Mouse (Mus musculus) hindbrain, embryonic 12.5 days (tissue): ENCODE data around the gene Hic1. TPM values are rescaled to one million over a fixed set of nuclear protein-coding genes. Genes with fewer than 3 reads are reported as not detected.

ENCODE experiments used
- ATAC-seq: fragments of 200-750 bp; cut with Nextera tagmentation; 2 replicates; pipeline ENCODE4 v1.8.0; 2017; ENCODE audit warnings: moderate TSS enrichment; ENCODE audit not compliant: low FRiP score
- H3K27ac ChIP-seq: fragments of 300-500 bp; sonication (generic); 2 replicates; pipeline ENCODE4 v1.5.1; 2016; ENCODE audit warnings: mild to moderate bottlenecking
- H3K27me3 ChIP-seq: fragments of 300-500 bp; sonication (generic); 2 replicates; pipeline ENCODE4 v1.6.1; 2016; ENCODE audit warnings: mild to moderate bottlenecking
- H3K36me3 ChIP-seq: fragments of 300-500 bp; sonication (generic); 2 replicates; pipeline ENCODE4 v1.6.1; 2016; ENCODE audit warnings: mild to moderate bottlenecking
- H3K4me1 ChIP-seq: fragments of 300-500 bp; sonication (generic); 2 replicates; pipeline ENCODE4 v1.6.1; 2016
- H3K4me2 ChIP-seq: fragments of 300-500 bp; sonication (generic); replicated peaks from 2 replicates; pipeline ENCODE4 v1.6.1; 2016; ENCODE audit warnings: mild to moderate bottlenecking
- H3K4me3 ChIP-seq: fragments of 300-500 bp; sonication (generic); 2 replicates; pipeline ENCODE4 v1.5.1; 2016; ENCODE audit warnings: mild to moderate bottlenecking
- H3K9ac ChIP-seq: fragments of 300-500 bp; sonication (generic); 2 replicates; pipeline ENCODE4 v1.6.1; 2016; ENCODE audit warnings: mild to moderate bottlenecking, moderate library complexity
- H3K9me3 ChIP-seq: fragments of 300-500 bp; sonication (generic); replicated peaks from 2 replicates; pipeline ENCODE4 v1.6.1; 2016; ENCODE audit warnings: mild to moderate bottlenecking
- WGBS: fragments of 180-500 bp; shearing (Covaris S2); methylation state at CpG from one replicate; pipeline ENCODE4 v1.1.7; 2016; 5-methylcytosine and 5-hydroxymethylcytosine counted together
- polyA plus RNA-seq: library from polyadenylated mRNA; unstranded; fragments of >200 nt; fragmentation: Nextera tagmentation; extraction: Ambion mirVana; gene quantifications from 2 replicates; pipeline ENCODE4 v1.2.1, GENCODE M21; 2016

Gene Hic1
- 11.3 and 15.8 TPM in 2 replicates for polyA plus RNA-seq

DNA sequence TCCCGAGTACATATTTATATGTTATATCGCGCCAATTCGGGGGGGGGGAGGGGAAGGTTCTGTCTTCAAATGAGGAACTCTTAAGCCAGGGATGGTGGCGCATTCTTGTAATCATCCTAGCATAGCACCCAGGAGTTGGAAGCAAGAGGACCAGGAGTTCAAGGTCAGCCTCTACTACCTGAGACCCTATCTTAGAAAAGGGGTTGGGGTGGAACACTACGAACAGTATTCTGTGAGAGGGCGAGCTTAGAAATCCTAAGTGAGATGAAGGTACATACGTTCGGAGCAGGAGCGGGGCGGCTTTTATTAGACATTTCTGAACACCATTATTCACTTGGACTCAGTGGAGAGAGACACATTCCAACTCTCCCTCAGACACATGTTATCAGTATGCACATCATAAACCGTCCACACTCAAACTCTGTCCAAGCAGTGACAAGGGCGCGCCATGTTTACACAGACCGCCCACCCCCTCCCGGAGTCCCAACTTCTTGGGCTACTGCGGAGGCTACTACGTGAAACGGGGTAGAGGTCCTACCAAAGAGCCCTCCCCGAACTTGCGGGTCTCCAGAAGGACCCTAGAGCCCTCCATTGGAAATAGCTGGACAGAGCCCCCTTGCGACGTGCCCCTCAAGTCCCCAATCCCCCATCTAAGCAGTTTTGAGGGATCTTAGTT is at the start of gene Hic1:
TSS of gene Hic1 (minus strand) at position 115 of the 676 bp plus-strand sequence.
- no peaks in the 10 kb centered on the region for H3K36me3 ChIP-seq
- H3K9me3 ChIP-seq, result no peaks in the 10 kb centered on the region
- H3K4me2 ChIP-seq, result peak within 1 kb of the TSS; percentile 80
- H3K27me3 ChIP-seq, result peaks cover 89% of the 10 kb centered on the region
- H3K27ac ChIP-seq, result peak within 1 kb of the TSS; percentile 55; the same call in 1 of the 2 replicates
- H3K4me3 ChIP-seq, result peak within 1 kb of the TSS; percentile 47
- ATAC-seq, result no peak
- 5% methylated on average over 23 of the region's 23 CpGs for WGBS
- peaks cover 79% of the 10 kb centered on the region for H3K4me1 ChIP-seq
- H3K9ac ChIP-seq, result peak within 1 kb of the TSS; percentile 61

DNA sequence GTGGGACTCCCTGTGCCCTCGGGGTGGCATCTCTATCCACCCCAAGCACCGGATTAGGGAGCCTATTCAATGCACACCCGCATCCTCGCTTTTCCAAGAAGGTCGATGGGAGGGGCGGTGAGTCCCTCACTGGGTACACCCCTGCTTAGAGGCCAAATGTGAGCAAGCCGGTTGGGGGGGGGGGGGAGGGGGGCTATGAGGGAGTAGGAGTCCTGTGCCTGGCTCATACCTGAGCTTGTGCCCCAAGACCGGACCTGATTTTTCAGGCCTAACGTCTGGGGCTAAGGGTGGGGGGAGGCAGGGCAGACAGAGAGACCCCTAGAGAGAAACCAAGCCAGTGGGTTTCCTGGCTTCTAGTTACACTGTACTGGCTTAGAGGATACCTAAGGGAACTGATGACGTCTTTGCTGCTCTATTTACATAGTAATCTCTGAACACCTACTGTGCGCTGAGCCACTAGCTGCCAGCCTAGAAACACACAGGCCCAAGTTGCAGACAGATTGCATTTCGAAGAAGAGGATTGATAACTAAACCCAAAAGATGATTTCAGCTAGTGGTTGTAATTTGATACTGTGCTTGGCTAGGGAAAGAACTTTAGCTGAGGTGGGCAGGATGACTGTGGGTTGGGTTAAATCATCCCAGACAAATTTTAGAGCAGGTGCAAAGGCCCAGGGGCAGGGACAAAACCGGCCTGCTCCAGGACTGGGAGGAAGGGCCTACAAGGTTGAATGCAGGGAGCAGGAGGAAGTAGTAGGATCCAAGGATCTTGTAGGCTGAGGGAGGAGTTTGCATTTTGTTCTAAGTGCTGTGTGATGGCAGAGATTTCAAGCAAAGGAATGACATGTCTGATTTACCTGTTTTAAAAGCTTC is 45.0 kb upstream of the Hic1 start:
- peak; percentile 69 for ATAC-seq
- H3K4me3 ChIP-seq, result peak overlapping the region; percentile 29
- H3K27ac ChIP-seq, result peak overlapping the region; percentile 70; the same call in 1 of the 2 replicates
- H3K4me2 ChIP-seq, result peak overlapping the region; percentile 61
- H3K4me1 ChIP-seq, result peaks cover 31% of the 10 kb centered on the region
- no peaks in the 10 kb centered on the region for H3K9me3 ChIP-seq
- 17% methylated on average over 13 of the region's 13 CpGs for WGBS
- peak overlapping the region; percentile 44 for H3K9ac ChIP-seq
- H3K27me3 ChIP-seq, result peaks cover 19% of the 10 kb centered on the region
- no peaks in the 10 kb centered on the region for H3K36me3 ChIP-seq

DNA sequence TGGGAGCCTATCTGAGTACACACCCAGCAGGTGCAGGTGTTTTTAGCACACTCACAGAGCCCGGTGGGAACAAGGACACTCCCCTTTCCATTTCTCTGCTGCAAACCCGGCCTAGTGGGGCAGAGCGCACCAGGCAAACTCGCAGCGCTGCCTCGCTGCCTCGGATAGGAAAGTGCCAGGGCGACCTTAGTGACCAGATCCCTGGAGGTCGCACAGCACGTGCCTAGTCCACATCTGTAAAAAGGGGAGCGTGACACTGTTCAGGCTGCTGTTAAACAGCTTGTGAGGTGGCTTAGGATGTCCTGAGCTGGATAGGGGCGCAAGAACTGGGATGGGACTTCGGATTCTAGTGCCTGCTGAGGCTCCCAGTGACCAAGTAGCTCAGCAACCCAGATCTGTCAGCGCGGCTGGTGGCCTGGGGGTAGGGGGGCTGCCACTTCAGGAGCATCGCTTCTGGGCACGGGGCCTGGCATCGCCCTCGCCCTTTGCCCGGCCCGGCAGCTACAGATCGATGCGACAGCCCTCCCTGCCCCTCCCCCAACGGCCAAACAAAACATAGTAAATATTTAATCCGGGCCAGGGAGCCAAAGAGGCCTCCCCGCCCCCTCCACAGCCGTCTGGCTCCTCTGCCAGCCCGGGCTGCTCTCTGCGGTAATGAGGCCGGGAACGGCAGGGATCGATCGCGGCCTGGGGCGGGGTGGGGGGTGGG is 44.2 kb upstream of the Hic1 start:
- H3K9ac ChIP-seq, result peak overlapping the region; percentile 44
- peaks cover 19% of the 10 kb centered on the region for H3K27me3 ChIP-seq
- H3K4me3 ChIP-seq, result peak overlapping the region; percentile 29
- H3K9me3 ChIP-seq, result no peaks in the 10 kb centered on the region
- no peaks in the 10 kb centered on the region for H3K36me3 ChIP-seq
- ATAC-seq, result peak; percentile 75
- peak overlapping the region; percentile 61 for H3K4me2 ChIP-seq
- 2% methylated on average over 34 of the region's 35 CpGs for WGBS
- H3K4me1 ChIP-seq, result peaks cover 31% of the 10 kb centered on the region
- peak overlapping the region; percentile 70 for H3K27ac ChIP-seq

DNA sequence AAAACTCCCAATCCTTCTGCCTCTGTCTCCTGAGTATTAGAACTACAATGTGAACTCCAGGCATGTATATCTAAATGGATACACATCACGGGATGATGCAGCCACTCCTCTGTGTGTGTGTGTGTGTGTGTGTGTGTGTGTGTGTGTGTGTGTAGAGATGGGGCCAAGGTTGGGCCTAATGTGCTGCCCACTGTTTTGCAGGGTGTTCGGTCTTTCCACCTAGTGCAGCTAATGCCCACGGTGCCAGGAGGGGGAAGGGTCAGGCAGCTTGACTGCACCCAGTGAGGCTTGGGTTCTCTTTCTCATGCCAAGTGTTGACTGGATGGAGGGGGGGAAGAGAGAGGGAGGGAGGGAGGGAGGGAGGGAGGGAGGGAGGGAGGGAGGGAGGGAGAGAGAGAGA is 43.6 kb upstream of the Hic1 start:
- Histone ChIP-seq H3K9me3 (no peaks in the 10 kb centered on the region), H3K36me3 (no peaks in the 10 kb centered on the region), H3K4me2 (peak overlapping the region; percentile 61; the same call in 1 of the 2 replicates), H3K9ac (no peak overlapping the region), H3K27ac (peak overlapping the region; percentile 17; the same call in 1 of the 2 replicates), H3K27me3 (peaks cover 19% of the 10 kb centered on the region), H3K4me1 (peaks cover 31% of the 10 kb centered on the region), H3K4me3 (no peak overlapping the region)
- ATAC-seq, result no peak
- 49% methylated on average over 3 of the region's 3 CpGs for WGBS

DNA sequence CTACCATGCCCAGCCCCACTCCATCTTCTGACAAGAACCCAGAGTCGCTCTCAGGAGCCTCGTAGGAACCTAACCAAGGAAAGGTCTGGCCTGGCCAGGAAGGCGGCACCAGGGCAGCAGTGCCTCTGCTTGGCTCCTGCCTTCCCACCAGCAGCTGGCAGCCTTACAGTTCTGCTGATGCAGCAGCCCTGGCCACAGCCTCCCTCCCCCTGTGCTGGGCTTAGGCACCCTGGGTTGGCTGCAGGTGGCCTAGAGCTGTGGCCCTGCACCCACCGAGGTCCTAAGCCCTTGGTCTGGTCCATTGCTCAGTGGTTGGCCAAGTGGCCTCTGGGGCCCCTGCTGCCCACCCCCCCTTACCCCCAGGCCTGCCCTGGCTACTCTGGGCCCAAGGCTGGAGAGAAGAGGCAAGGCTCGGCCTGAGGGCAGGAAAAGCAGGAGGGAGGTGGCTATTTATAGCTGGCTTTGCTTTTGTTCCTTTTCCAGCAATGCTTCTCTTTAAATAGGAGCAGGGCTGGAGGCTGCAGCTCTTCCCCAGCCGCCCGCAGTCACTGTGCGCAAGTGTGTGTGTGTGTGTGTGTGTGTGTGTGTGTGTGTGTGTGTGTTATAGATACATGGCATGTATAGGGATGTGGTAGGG is 42.8 kb upstream of the Hic1 start:
- ATAC-seq, result no peak
- Histone ChIP-seq H3K36me3 (no peaks in the 10 kb centered on the region), H3K9ac (no peak overlapping the region), H3K27me3 (peaks cover 19% of the 10 kb centered on the region), H3K27ac (no peak overlapping the region; the same call in 1 of the 2 replicates), H3K4me3 (no peak overlapping the region), H3K9me3 (no peaks in the 10 kb centered on the region), H3K4me1 (peaks cover 31% of the 10 kb centered on the region), H3K4me2 (no peak overlapping the region)
- WGBS, result 43% methylated on average over 8 of the region's 8 CpGs

DNA sequence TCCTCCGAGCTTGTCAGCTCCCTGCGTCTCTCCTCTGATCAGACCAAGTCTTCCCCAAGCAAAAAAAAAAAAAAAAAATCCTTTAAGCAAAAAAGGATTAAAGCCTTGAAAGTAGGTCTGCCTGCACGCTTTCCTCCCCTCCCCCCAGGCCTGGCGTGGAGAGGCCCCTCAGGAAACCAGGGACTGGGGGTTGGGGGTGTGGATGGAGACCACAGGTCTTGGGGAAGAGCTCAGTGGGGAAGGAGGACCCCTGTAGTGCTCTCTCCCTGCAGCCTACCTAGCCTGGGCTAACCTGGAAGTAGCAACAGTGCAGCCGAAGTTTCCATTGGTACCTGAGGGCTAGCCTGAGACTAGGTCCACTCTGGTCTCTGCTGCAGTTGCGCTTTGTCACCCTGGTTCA is 41.4 kb upstream of the Hic1 start:
- H3K4me3 ChIP-seq, result no peak overlapping the region
- H3K36me3 ChIP-seq, result no peaks in the 10 kb centered on the region
- WGBS, result 42% methylated on average over 6 of the region's 6 CpGs
- peaks cover 29% of the 10 kb centered on the region for H3K4me1 ChIP-seq
- no peak overlapping the region for H3K9ac ChIP-seq
- ATAC-seq, result no peak
- no peaks in the 10 kb centered on the region for H3K9me3 ChIP-seq
- H3K27ac ChIP-seq, result no peak overlapping the region
- H3K4me2 ChIP-seq, result no peak overlapping the region
- peaks cover 18% of the 10 kb centered on the region for H3K27me3 ChIP-seq

DNA sequence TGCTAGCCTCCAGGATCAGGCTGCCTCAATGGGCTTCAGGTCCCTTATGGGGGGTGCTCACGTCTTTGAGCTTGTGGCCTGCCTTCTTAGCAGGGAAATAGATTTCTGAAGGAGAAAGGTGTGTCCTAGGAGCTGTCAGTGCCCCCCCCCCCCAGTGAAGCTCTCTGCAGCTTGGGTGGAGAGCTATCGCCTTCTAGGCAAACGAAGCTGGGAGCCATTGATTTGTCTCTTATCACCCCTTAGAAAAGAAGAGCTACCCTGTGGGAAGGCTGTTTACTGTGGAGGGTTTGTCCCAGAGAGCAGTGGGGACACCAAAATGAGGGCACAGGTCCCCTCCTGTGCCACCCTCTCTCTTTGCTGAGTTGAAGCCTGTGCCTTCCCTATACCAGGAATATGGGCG is 40.8 kb upstream of the Hic1 start:
- 66% methylated on average over 4 of the region's 4 CpGs for WGBS
- Histone ChIP-seq H3K27me3 (peaks cover 14% of the 10 kb centered on the region; the same call in 1 of the 2 replicates), H3K27ac (no peak overlapping the region), H3K36me3 (no peaks in the 10 kb centered on the region), H3K4me1 (peaks cover 25% of the 10 kb centered on the region), H3K9me3 (no peaks in the 10 kb centered on the region), H3K4me3 (no peak overlapping the region), H3K9ac (no peak overlapping the region), H3K4me2 (no peak overlapping the region)
- no peak for ATAC-seq

DNA sequence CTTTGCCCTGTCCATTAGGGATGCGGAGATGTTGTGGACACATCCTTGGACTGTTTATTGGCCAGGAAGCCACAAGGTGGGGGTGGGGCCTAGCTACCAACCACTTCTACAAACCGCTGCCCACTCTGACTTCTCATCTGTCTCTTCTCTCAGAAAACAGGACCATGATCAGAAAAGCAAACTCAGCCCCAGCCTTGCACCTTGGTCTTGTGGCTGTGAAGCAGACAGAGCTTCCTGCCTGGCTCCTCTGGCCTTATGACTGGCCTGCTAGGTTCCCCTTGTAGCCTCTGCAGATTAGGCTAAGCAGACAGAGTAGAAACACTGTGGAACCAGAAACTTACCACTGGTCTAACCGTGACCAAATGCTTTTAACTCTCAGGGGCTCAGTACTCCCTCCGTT is 40.0 kb upstream of the Hic1 start:
- H3K4me1 ChIP-seq, result peaks cover 23% of the 10 kb centered on the region
- no peak overlapping the region for H3K4me3 ChIP-seq
- H3K27me3 ChIP-seq, result 0 out of 2 replicates have a peak, but pooled peaks cover 9% of the 10 kb centered on the region
- WGBS, result 80% methylated on average over 4 of the region's 4 CpGs
- no peak overlapping the region for H3K27ac ChIP-seq
- ATAC-seq, result no peak
- no peaks in the 10 kb centered on the region for H3K9me3 ChIP-seq
- H3K4me2 ChIP-seq, result no peak overlapping the region
- H3K36me3 ChIP-seq, result no peaks in the 10 kb centered on the region
- no peak overlapping the region for H3K9ac ChIP-seq

DNA sequence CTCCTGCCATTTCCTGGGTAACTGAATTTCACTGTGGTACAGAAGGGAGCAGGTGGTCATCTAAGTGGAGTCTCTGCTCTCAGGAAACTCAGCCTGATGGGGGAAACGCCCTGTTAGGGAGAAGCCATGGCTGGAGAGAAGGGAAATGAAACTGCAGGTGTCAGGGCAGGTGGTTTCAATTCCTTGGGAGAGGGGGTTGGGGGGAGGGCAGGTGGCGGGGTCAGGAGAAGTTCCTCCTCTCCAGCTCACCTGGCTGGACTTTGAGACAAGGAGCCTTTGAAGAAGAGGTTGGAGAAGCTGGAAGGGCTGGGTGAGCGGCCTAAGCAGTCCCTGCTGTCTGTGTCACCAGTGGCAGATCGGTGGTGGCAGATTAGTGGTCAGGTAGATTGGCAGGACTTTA is 37.0 kb upstream of the Hic1 start:
- Histone ChIP-seq H3K27me3 (0 out of 2 replicates have a peak, but pooled peaks cover 4% of the 10 kb centered on the region), H3K4me1 (peaks cover 10% of the 10 kb centered on the region; the same call in 1 of the 2 replicates), H3K36me3 (no peaks in the 10 kb centered on the region), H3K4me2 (no peak overlapping the region), H3K9me3 (no peaks in the 10 kb centered on the region), H3K4me3 (no peak overlapping the region), H3K27ac (no peak overlapping the region), H3K9ac (no peak overlapping the region)
- no peak for ATAC-seq
- 86% methylated on average over 4 of the region's 4 CpGs for WGBS

DNA sequence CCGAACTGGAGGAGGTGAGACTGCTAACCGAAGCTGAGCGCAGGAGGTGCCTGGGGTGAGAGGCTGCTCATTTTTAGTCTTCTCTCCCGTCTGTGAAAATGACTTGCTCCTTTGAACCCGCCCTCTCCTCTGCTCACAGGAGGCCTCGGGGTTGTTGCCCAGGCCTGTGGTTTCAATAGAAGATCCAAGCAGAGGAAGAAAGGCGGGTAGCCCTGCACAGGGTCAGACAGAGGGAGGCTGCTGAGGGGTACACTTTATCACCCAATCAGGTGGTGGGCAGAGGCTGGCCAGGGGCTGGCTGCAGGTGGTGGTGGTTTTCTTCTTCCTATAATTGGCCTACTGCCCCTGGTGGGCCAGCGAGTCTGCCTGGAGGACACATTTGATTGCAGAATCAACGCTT is 35.2 kb upstream of the Hic1 start:
- Histone ChIP-seq H3K36me3 (no peaks in the 10 kb centered on the region), H3K9me3 (no peaks in the 10 kb centered on the region), H3K9ac (no peak overlapping the region), H3K27ac (no peak overlapping the region), H3K4me2 (no peak overlapping the region), H3K27me3 (0 out of 2 replicates have a peak, but pooled peaks cover 14% of the 10 kb centered on the region), H3K4me1 (peaks cover 13% of the 10 kb centered on the region; the same call in 1 of the 2 replicates), H3K4me3 (no peak overlapping the region)
- whole genome bisulfite sequencing, result 42% methylated on average over 9 of the region's 9 CpGs
- ATAC-seq, result no peak

DNA sequence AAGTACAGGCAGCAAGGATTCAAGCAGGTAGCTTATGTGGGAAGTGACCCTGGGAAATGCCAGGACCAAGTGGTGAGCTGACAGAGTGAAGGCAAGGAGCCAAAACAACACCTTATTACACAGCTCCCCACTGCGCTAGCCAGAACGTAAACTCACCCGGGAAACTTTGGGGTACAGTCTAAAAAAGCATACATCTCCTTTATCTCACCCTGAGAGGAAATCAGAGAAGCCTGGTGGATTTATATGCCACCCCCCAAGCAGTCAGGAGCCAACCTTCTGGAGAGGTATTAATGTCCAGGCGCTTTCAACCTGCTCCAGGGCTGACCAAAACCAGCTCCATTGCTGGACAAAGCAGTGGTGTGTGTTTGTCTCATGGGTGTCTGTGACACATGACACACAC is 34.6 kb upstream of the Hic1 start:
- Histone ChIP-seq H3K27ac (no peak overlapping the region), H3K4me1 (peaks cover 13% of the 10 kb centered on the region; the same call in 1 of the 2 replicates)

More for the DNA sequence above, 34.6 kb upstream of the Hic1 start:
- H3K4me3 ChIP-seq, result no peak overlapping the region
- H3K4me2 ChIP-seq, result no peak overlapping the region
- 87% methylated on average over 4 of the region's 4 CpGs for WGBS
- no peaks in the 10 kb centered on the region for H3K36me3 ChIP-seq
- H3K9me3 ChIP-seq, result no peaks in the 10 kb centered on the region
- peaks cover 19% of the 10 kb centered on the region for H3K27me3 ChIP-seq
- H3K9ac ChIP-seq, result no peak overlapping the region
- ATAC-seq, result no peak
